Mouse (Mus musculus) brain, adult 2 months (tissue): ENCODE measurements around the gene Itpr2.

ENCODE experiments used
- DNase-seq: peaks from one replicate; pipeline ENCODE4 v3.0.0; 2011; ENCODE audit warnings: low read depth, low spot score

Itpr2 gene

DNA sequence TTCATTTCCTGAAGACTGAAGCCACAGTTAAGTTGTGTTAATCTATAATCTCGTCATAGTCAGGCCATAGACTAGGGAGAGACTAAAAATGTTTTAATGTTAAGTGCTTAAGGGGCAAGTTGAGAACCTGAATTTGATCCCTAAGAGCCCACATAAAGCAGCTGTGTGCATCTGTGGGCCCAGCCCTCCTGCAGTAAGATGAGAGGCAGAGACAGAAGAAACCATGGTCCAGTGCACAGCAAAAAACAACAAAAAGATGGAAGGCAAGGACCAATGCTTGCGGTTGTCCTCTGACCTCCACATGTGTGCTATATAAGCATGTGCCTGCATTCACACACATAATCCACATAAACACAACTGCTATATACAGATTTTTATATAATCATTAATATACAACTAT lies 191.8 kb downstream of the Itpr2 start:
- no peak for DNase-seq

DNA sequence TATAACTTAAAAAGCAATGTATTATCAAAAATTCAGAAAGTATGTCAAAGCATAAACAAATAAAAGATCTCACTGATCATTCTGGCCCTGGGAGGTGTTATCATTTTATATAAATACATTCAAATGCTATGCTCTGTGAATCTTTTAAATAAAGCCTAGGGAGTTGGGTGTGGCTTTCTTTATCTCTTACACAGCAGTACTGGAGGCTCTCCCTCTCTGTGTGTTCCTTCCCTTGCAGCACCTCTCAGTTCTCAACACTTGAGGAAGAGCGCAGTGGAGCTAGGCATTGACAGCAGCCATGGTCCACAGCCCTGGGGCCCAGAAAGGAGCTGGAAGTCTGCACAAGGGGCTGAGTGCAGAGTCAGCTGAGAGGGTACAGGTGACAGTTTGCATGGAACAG lies 192.7 kb downstream of the Itpr2 start:
- DNase-seq, result no peak

DNA sequence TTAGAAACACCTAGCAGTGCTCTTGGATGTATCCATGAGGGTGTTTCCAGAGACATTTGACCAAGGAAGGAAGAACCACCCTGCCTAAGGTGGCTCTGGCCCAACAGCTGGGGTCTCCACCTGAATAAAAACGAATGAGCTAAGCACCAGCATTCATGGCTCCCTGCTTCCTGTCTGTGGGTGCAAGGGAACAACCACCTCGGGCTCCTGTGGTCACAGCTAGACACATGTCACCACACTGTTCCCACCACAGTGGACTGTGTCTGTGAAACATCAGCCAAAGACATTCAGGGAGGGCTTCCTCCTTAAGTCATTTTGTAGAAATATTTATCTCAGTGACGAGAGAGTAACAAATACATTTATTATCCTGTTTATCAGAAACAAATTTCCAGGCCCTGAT lies 196.0 kb downstream of the Itpr2 start:
- no peak for DNase-seq

DNA sequence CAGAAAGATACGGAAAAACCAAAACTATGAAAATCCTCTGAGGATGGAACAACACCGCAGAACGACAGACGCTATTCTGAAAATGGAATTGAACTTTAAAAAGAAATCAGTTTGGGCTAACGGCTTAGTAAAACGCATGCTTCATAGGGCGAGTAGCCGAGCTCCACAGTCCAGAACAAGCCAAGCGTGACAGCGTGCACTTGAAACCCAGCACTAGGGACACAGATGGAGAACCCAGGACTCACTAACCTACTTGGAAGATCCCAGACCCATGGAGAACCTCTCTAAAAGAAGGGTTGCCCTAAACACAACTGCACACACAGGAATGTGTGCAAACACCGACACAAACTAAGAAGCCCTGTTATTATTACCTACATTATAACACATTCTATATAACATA lies 197.9 kb downstream of the Itpr2 start:
- no peak for DNase-seq

DNA sequence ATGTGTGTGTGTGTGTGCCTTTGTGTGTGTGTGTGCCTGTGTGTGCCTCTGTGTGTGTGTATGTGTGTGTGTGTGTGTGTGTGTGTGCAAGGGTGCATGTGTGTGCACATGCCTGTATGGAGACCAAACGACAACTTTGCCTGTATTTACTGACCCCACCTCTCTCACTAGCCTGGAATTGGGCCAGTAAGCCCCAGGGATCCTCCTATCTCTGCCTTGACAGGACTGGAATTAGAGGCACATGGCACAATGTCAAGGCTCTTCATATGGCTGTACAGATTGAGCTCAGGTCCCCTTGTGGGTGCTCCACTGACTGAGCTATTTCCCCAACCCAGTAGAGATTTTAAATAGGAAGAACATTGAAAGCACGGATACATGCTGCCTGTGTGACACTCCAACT lies 198.7 kb downstream of the Itpr2 start:
- DNase-seq, result no peak

- peak; percentile 85 for DNase-seq
Measured at GRCm38 (mm10) chr6:146302574-146303130, 199.4 kb downstream of the Itpr2 start.

DNA sequence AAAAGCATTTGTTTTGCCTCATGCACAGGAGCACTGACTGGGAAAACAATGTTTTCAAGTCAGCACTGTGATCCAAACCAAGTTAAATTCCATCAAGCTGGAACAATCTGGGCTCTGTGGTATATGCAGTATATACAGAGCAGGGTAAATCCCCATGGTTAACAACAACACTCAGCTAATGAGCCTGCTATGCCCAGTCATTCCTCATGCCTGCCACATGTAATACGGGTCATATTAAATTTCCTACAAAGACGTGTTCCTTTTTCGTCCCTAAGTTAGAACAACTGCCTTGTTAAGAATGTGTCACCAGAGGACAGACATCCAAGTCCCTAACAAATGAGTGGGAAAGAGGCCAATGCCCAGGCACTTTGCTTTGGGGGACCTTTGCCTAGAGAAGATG lies 199.9 kb downstream of the Itpr2 start:
- no peak for DNase-seq

DNA sequence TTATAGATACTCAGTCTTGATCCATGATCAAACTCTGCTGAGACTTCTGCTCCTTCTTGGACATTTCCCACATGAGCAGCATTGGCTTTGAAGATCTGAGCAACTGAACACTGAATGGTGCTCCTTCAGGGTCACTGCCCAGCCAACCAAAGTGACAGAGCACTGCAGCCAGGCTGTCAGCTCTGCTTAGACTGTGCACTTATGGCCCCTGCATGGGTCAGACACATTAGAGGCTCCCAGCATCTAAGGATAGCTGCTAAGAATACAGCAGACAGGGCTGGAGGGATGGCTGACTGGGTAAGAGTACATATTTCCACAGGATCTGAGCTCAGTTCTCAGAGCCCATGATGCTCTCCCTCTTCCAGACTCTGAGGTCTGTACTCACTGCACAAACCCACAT lies 201.1 kb downstream of the Itpr2 start:
- DNase-seq, result no peak

- DNase-seq, result no peak
Measured at GRCm38 (mm10) chr6:146298712-146299111, 203.3 kb downstream of the Itpr2 start.

DNA sequence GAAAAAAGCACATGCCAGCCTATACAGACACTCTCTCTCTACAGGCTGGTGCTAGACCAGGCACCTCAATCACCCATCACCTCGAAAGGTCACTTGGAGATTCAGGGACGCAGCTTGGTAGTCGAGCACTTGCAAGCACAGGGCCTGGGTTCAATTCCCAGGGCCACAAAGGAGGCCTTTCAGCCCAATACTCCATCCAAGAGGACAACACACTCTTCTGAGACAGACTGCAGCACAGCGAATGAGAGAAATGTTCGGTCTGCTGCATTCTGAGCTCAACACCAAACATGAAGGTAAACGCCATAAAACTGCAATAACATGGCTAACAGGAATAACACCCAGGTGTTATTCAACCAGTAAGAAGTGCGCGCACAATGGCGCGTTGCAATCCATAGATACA lies 211.0 kb downstream of the Itpr2 start:
- DNase-seq, result no peak

DNA sequence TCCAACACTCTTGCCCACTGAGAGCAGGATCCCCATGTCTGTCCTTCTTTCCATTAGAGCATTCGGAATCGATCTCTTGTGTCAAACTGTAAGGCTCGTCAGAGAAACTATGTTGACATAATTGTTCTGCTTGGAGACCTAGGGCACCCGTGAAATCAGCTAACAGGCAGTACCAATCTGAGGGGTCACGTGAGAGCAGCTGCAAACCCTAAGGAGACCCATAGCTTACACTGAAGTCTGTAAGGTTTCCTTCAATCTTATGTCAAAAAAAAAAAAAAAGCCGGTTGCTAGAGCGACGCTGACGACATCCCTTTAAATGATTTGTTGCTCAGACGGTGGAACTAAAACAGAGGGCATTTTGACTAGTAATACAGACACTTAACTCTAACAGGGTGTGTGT lies 212.2 kb downstream of the Itpr2 start:
- DNase-seq, result no peak

- DNase-seq, result no peak
Measured at GRCm38 (mm10) chr6:146288266-146288665, 213.8 kb downstream of the Itpr2 start.

DNA sequence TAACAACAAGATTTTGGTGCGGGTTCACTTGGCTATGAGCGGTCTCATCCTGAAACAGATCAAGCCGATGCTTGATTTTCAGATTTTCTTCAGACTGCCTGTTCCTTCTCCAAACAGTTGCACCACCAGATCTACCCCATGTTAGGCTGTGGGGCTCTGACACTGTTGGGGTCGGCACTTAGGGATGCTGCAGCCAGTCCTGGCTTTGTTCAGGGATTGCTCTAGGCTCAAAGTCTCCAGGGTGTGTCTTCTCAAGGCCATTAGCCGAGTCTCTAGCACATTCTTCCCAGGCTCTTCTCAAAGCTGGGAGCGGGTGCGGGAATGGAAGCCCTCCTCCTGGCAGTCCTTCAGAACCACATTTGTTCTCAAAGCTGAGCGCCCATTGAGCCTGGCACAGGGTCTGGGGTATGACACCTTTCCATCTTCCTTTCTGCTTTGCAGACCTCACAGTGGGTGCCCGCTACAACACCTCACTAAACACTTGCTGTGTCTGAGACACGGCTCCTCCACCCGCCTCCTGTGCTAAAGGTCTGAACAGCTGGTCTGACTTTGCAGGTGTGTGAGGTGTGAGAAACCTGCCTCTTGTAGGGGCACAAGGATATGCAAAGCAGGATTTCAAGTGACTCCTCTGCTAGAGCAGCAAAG lies 217.0 kb downstream of the Itpr2 start:
- no peak for DNase-seq

DNA sequence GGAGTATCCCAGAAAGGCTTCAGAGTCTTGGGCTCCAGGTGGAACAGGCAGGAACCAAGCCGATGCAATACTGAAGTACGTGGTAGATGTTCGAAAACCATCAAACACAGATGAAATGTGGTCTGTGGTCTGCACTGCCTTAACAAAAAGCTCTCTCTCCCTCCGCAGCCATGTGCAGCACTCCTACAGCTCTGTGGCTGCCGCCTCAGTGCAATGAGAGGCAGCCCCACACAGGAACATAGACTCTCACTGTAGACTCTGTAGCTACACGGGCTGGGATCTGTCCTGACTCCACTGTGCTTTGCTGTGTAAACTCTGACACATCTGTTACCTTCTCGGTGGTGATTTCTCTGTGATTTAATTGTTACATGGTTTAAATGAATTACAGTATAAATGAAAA lies 218.0 kb downstream of the Itpr2 start:
- no peak for DNase-seq

DNA sequence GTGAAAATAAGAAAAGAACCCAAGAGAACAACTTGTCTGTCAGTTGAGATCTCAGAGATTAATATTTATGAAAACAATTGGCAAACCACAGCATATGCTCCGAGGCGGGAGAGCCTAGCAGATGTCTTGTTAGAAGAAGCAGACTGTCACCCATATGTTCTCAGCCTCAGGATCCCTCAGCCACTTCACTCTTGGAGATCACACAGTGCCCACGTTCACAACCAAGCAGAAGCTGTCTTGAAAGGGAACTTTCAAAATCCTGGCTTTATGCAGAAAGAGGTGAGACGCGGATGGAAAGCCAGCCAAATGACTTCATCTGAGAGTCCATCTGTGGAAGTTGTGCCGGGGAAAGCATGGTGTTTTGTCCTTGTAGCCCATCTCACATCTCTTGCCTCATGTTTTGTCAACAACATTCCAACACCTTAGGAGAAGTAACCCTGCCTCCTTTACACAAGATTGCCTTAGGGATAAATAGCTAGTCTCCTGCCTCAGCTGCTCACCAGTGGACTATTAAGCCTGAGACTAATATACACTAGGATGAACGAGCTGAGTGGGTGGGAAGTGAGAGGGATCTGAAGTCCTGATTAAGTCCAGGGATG lies 219.9 kb downstream of the Itpr2 start:
- DNase-seq, result peak; percentile 95

DNA sequence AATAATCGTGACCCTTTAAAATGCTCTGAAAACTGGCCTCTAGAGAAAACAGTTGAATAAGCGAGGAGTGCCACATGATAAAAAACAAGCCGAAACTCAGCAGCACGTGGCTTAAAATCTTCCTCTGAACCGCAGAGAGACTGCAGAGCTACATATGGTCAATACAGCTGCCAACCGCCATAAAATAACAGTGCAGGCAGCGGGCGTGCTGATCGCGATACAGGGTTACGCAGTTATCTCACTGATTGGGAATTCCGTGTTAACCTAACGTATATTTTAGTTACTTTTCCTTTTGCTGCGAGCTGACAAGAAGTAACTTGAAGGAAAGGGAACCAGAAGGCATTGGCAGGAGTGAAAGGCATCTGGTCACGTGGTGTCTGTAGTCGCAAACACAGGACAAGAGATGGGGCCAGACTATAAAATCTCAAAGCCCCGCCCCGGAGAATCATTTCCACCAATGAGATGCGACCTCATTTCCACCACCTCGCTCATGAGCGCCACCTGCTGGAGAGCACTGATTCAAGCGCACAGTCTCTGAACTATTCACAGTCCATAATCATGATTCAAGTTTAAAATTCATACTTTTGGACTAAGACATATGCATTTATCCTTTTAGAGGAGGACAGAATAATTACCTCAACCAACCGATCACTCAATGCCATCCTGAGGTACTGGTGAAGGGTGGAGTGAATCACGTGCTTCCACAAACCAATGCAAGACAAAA lies 220.7 kb downstream of the Itpr2 start:
- DNase-seq, result peak; percentile 44

DNA sequence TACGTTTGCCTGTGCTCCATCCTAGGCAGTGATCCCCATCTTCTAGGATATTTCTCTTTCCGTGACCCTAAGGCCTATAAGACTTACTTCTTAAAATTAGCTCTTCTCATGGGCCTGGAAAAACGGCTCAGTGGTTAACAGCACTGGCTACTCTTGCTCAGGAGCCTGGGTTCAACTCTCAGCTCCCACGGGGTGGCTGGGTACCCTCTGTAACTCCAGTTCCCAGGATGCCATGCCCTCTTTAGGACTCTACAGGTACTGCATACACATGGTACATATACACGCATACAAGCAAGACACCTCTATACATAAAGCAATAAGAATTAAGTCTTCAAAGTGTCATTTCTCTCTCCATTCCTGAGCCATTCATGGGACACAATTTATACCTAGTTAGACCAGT lies 228.8 kb downstream of the Itpr2 start:
- DNase-seq, result no peak

DNA sequence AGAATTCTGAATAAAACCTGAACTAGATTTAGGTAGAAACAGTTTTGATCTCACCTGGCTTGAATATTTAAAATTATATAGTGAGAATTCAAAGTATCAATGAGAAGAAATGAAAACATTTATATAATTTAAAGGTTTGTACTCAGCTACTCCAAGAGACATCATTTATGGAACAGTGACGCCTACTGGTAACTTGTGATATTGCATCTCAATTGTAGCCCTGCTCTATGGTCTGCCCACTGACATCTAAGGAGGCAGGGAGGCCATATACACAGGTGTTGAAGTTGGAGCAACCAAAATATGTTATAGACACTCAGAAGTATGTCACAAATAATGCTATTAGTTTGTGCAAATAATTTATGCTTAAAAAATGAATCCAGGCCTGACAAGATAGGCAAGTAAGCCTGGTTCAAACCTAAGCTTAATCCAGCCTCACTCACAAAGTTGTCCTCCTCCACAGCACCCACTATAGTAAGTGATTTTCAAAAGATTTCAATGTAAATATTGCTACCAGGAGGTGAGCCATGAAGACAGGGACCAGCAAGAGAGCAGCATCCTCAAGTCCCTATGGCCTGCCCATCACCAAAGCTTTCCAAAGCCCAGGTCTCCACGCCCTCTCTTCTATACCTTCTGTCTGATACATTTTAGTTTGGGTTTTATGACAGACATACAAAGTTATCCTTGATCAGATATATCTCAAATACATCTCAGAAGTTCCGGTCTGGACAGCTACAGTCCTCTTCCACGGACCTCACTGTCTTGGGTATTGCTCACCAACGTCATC lies 229.6 kb downstream of the Itpr2 start:
- DNase-seq, result peak; percentile 90

- peak; percentile 95 for DNase-seq
Measured at GRCm38 (mm10) chr6:146270776-146271533, 231.1 kb downstream of the Itpr2 start.

DNA sequence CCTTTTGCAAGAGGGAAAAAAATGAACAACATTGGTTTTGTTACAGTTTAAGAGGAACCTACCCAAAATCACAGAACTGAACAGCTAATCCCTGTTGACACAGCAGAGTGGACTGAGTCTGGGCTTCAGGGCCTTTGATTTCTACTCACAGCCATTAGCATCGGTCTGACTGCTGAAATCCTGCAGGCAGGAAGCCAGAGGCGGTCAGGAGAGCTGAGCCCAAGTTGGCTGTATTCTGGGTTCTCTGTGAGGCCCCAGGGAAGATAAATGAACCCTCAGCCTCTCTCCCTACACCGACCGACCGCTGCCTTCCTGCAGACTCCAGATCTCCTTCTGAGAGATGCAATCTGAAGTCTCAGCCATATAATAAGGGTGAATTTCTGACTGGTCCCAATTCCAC lies 231.9 kb downstream of the Itpr2 start:
- DNase-seq, result peak; percentile 31

GRCm38 (mm10) chr6:146269291-146269690 lies 232.7 kb downstream of the Itpr2 start:
- no peak for DNase-seq
